Mouse (Mus musculus) left cerebral cortex, postnatal 25 days (tissue): ENCODE results near the gene Cdkn2d. TPM values are rescaled to one million over a fixed set of nuclear protein-coding genes. Genes with fewer than 3 reads are reported as not detected.

Source experiments
- DNase-seq, 2 experiments: peaks; one replicate each; pipeline ENCODE4 v3.0.0; 2022; ENCODE audit warnings: low spot score in 2 of 2, mixed read lengths in 1 of 2
- intact Hi-C: fragments of 180-260 bp; cut with DNase I; formaldehyde crosslinking; loops from one replicate; pipeline ENCODE4 v1.15.1; 2025
- total RNA-seq, 2 experiments: library from RNA; stranded (reverse); gene quantifications; 2 replicates each; pipeline ENCODE4 v1.2.3; 2021

Gene Cdkn2d
- total RNA-seq, 2 experiments from 2014 or later: 54.4 to 58.4 TPM

DNA sequence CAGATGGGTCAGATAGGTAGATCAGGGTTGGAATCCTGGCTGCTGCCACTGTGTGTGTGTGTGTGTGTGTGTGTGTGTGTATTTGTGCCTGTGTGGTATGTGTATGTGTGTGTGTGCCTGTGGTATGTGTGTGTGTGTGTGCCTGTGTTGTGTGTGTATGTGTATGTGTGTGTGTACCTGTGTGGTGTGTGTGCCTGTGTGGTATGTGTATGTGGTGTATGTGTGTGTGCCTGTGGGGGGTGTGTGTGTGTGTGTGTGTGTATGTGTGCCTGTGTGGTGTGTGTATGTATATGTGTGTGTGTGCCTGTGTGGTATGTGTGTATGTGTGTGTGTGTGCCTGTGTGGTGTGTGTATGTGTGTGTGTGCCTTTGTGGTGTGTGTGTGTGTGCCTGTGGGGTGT, 36.5 kb downstream of the Cdkn2d start:
- intact Hi-C loops: no loop called here
- no peak for DNase-seq

DNA sequence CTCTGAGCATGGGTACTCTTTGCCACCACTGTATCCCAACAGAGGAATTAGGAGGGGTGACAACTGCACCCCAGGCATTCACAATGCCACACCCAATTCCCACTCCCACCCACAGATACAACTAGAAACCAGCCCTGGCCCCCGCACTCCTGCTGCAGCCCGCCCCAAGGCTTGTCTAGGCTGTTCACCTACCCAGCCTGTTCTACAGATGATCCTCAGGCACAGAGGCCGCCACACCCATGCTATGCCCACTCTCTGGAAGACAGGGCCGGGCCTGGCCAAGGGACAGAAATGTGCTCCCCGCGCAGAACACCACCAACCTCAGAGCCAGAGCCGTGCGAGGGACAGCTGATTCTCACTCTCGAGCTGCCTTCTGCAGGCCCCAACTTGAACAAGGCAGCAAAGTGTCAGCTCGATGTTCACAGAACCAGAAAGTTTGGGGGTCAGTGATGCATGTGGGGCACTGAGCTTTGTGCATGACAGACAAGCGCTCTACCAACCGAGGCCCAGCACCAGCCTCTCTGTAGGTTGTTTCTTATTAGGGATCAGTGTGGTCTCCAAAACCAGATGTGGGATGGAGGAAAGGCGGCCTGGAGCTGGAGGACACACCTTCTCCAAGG, 40.0 kb downstream of the Cdkn2d start:
- intact Hi-C loops: no loop called here
- no peak for DNase-seq

DNA sequence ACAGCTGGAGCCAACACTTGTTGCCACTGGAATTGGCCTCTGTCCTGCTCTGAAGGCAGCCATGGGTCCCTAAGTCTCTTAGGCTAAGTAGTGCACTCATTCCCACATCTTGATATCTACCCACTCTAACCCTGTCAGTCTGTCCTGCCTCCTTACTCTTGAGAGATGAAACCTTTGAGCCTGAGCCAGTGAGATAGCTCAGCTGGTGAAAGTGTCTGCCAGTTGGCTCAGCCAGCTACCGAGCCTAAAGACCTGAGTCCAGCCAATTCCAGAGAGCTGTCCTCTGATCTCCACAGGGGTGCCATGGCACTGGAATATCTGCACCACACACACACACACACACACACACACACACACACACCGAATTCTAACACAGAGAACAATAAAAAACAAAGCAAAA, 40.7 kb downstream of the Cdkn2d start:
- no peak for DNase-seq
- intact Hi-C loops: no loop called here

DNA sequence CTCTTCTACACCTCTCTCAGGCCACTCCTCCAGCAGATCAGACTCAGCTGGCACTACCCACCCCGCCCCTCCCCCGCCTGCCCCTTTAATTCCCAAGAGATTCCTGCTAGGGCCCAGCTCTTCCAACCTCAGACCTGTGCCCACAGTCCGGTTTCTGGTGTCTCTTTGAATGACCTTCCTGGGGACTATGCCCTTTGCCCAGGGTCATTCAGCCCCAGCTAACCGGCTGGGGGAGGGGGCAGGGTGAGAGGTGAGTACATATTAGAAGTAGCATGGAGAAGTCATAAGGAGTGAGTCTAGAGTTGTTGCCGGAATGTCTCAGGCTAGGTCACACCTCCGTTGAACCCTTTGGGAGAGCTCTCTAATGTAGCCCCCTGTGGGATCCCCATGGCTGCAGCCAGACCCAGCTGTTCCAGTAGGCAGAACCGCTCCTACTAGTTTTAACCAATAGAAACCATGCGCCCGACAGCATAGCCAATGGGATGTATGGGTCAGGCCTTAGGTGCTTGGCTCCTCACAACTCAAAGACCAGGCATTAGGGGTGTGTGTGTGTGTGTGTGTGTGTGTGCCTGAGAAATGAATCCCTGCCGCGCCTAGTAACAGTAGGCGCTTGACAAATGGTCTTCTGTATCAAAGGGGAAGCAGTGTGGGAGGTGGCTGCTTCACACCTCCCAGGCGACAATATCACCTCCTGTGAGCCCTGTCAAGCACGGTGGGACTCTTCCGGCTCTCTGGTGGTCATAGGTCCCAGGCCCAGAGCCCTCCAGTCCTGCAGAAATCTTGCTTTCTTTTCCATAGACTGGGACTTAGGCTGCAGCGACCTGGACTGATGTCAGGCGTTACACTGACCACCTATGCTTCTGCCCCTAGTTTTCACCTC, 41.3 kb downstream of the Cdkn2d start:
- no peak for DNase-seq
- intact Hi-C loops: no loop called here

DNA sequence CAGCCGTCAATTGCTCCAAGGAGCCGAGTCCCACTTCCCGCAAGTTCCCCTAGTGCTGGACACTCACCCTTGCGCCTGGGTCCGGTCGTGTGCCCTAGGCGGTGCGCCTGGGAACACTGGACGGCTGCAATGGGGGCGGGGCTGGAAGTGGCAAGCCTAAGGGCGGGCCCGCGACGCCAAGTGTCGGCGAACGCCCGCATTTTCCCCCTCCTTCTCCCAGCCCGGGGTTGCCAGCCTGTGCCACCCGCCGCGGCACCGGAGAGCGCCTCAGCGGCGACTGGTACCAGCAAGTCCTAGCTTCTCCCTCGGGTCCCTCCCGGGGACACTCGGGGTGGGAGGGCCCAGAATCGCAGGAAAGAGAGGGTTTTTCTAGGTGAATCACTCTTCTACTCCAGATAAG, 42.9 kb downstream of the Cdkn2d start, which contains the start of gene S1pr5:
Gene S1pr5, minus strand, starts transcription at position 118 of the 400 bp plus-strand sequence.
- DNase-seq: no peak
- intact Hi-C loops: no loop called here

DNA sequence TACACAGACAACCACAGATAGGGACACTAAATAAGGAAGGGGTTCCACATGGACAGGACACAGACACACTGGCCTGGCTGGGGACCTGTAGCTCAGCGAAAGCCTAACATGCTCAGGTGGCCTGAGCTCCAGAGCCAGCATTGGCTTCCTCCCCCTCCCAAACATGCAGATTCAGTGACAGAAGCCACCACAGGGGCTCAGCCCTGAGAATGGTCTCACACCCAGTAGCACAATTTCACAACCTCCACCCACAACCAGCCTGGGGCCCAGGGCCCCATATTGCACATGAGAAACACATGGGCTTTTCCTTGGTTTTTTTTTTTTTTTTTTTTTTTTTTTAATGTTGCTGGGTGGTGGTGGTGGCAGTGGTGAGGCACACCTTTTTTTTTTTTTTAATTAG, 44.9 kb downstream of the Cdkn2d start:
- DNase-seq: no peak
- intact Hi-C loops: no loop called here

DNA sequence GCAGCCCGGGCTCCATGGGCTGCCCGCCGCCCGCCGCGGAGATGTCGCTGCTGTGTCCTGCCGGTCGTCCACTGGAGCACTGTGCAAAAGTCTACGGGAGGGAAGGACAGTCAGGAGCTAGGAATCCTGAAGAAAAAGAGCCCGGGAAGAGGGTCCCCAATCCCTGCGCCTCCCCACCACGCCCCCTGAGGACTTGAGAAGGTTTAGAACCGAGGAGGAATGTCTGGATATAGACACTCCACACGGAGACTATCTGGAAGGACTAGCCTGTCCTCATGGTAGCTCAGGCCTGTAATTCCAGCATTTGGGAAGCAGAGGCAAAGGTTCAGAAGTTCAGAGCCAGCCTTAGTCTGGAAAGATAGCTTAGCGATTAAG, 46.1 kb downstream of the Cdkn2d start:
- DNase-seq: no peak
- intact Hi-C loops: no loop called here

- DNase-seq: peak; percentile 47 to 56
- intact Hi-C loops: no loop called here
Observed at GRCm38 (mm10) chr9:21244428-21245112, 46.6 kb downstream of the Cdkn2d start.

DNA sequence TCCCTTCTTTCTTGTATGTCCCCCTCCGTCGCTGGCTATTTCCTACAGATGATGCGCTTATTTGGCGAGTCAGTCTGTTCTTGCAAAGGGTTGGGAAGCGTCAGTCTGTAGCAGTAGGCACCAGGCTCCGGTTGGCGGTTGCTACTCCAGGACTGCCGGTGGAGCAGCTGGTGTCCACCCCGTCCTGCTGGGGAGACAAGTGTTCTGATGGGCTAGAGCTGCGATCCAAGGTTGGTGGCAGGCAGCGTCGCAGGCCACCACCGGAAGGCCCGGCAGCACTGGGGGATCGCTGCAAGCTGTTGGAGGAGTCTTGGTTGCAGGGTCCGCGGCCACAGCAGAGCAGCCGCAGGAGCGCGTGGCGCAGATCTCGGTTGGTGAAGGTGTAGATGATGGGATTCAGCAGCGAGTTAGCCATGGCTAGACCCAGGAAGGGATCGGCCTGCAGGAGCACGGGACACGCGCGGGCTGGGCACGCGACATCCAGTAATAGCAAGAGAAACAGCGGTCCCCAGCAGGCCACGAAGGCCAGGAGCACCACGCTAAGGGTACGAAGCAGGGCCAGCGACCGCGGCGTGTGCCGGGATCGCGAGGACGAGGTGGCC, 47.3 kb downstream of the Cdkn2d start:
- no peak for DNase-seq
- intact Hi-C loops: no loop called here

GRCm38 (mm10) chr9:21241343-21241742, 49.9 kb downstream of the Cdkn2d start:
- intact Hi-C loops: no loop called here
- peak; percentile 72 to 88 for DNase-seq

DNA sequence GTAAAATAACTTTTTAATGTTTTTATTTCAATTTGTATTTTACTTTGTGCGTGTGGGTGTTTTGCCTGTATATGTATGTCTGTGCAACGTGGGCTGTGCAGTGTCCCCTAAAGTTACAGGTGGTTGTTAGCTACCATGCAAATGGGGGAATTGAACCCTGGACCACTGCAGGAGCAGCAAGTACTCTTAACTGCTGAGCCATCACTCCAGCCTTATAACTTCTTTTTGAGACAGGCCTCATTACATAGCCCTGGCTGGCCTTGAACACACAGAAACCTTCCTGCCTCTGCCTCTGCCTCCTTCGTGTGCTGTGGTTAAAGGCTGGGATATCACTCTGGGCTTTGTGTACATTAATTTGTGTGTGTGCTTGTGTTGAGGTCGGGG, 51.8 kb downstream of the Cdkn2d start:
- intact Hi-C loops: loop anchor here (2.0 to 5.0 kb wide), 2 partner anchors 51 to 72 kb away; partner anchors contain the start of genes Cdkn2d and Pde4a
- no peak for DNase-seq

DNA sequence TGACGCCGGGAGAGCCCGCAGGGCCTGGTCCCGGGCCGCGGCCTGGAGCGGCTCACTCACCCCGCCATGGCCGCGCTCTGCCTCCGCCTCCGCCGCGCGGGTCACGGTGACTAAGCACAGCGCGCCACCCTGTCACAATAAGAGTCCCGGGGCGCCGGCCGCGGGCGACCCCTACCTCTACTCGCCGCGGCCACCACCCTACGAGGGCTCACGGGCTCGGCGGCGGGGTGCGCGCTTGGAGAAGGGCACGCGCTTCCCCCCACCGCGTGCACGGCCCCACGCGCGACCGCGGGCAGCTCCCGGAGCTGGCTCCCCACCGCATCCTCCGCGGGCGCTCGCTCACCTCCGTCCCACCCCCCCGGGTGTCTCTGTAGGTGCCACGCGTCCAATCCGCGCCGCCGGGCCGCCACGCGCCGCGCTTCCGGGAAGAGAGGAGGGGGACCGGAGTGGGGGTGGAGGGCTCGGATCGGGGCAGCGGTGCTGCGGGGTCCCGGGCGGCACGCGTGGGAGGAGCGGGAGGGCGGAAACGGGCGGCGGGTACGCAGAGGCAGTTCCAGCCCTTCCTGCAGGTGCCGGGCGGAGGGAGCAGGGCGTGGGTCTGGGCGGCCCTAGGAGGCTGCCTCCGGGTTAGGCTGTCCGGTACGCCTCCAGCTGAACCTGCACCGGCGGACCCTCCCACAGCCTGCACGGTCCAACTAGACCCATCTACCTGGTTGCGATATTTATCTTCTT, 52.3 kb downstream of the Cdkn2d start, which contains the start of gene Keap1:
Gene Keap1, minus strand, starts transcription at position 629 of the 732 bp plus-strand sequence.
- intact Hi-C loops: loop anchor here (2.0 to 5.0 kb wide), 2 partner anchors 52 to 72 kb away; partner anchors contain the start of genes Cdkn2d and Pde4a
- DNase-seq: peak; percentile 69 to 80

Other genes with a start within 250 kb of the Cdkn2d start
- gene Zglp1, start 224.3 kb downstream of the Cdkn2d start, total RNA-seq: 1 to 10 TPM in 1 of 2 experiments, not detected in 1; 1.3 TPM
- gene Gm49373, start 218.3 kb downstream of the Cdkn2d start, total RNA-seq: 1 to 10 TPM; 1.5 to 2.6 TPM
- gene Fdx1l, start 217.8 kb downstream of the Cdkn2d start, total RNA-seq: 10 to 100 TPM; 59.2 to 63.0 TPM
- gene Gm38431, start 199.4 kb downstream of the Cdkn2d start, total RNA-seq: 1 to 10 TPM; 1.6 to 3.0 TPM
- gene Raver1, start 199.4 kb downstream of the Cdkn2d start, total RNA-seq: 10 to 100 TPM; 26.4 to 27.9 TPM
- 10 to 100 TPM; 11.6 to 12.7 TPM for gene Tyk2, start 160.2 kb downstream of the Cdkn2d start, total RNA-seq
- gene Cdc37, start 141.4 kb downstream of the Cdkn2d start, total RNA-seq: 100 to 1,000 TPM; 144 to 153 TPM
- gene Pde4a, start 125.7 kb downstream of the Cdkn2d start, total RNA-seq: 10 to 100 TPM; 88.9 to 94.4 TPM
- 10 to 100 TPM; 49.2 to 51.0 TPM for gene Keap1, start 52.0 kb downstream of the Cdkn2d start, total RNA-seq
- gene S1pr5, start 43.0 kb downstream of the Cdkn2d start, total RNA-seq: 1 to 10 TPM; 7.8 to 8.3 TPM
- 10 to 100 TPM; 40.7 to 49.2 TPM for gene Atg4d, start 26.1 kb downstream of the Cdkn2d start, total RNA-seq
- gene Kri1, start 3.4 kb downstream of the Cdkn2d start, total RNA-seq: 10 to 100 TPM; 34.6 to 35.7 TPM
- 1 to 10 TPM in 1 of 2 experiments, under 1 TPM in 1; 0.89 to 1.3 TPM for gene Ap1m2, start 20.9 kb upstream of the Cdkn2d start, total RNA-seq
- 10 to 100 TPM; 43.9 to 51.4 TPM for gene Slc44a2, start 29.3 kb upstream of the Cdkn2d start, total RNA-seq
- 10 to 100 TPM; 68.0 to 77.7 TPM for gene Ilf3, start 76.5 kb upstream of the Cdkn2d start, total RNA-seq
- 10 to 100 TPM; 22.2 to 30.7 TPM for gene Qtrt1, start 120.4 kb upstream of the Cdkn2d start, total RNA-seq
- 10 to 100 TPM; 55.5 to 63.4 TPM for gene Dnm2, start 133.5 kb upstream of the Cdkn2d start, total RNA-seq
- gene Tmed1, start 218.8 kb upstream of the Cdkn2d start, total RNA-seq: 10 to 100 TPM; 14.3 to 15.6 TPM
- gene AB124611, start 234.8 kb upstream of the Cdkn2d start, total RNA-seq: under 1 TPM; 0.30 to 0.66 TPM